Mouse (Mus musculus) spleen, postnatal 4 days (tissue): ENCODE data around the gene Rasgef1b.

Source experiments
- DNase-seq, 2 experiments: peaks; one replicate each; pipeline ENCODE4 v3.0.0; 2022; ENCODE audit warnings: low spot score in 2 of 2

Rasgef1b gene

GRCm38 (mm10) chr5:99707261-99707660 is 21.6 kb downstream of the Rasgef1b start:
- DNase-seq, result no peak

DNA sequence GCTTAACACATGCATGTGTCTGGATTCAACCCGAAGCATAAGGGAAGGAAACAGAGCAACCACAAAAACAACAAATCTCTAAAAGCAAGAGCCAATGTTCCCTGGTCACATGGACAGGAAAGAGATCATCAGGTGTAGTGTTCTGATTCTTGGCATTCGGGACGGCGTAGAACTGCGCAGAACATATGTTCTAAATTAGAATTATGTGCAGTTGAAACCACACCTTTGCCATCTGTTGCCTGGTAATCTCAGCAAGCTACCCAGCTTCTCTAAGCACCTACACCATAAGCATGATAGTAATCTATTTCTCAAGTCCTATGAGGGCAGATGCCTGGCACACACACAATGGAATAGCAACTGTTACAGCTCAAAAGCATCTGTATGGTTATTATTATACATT is 27.1 kb downstream of the Rasgef1b start:
- DNase-seq, result no peak

- no peak for DNase-seq
Observed at GRCm38 (mm10) chr5:99694712-99695360, 34.0 kb downstream of the Rasgef1b start.

GRCm38 (mm10) chr5:99689909-99690308 is 39.0 kb downstream of the Rasgef1b start:
- no peak for DNase-seq

- no peak for DNase-seq
Observed at GRCm38 (mm10) chr5:99687894-99688293, 41.0 kb downstream of the Rasgef1b start.

- no peak for DNase-seq
Observed at GRCm38 (mm10) chr5:99684023-99684422, 44.8 kb downstream of the Rasgef1b start.

DNA sequence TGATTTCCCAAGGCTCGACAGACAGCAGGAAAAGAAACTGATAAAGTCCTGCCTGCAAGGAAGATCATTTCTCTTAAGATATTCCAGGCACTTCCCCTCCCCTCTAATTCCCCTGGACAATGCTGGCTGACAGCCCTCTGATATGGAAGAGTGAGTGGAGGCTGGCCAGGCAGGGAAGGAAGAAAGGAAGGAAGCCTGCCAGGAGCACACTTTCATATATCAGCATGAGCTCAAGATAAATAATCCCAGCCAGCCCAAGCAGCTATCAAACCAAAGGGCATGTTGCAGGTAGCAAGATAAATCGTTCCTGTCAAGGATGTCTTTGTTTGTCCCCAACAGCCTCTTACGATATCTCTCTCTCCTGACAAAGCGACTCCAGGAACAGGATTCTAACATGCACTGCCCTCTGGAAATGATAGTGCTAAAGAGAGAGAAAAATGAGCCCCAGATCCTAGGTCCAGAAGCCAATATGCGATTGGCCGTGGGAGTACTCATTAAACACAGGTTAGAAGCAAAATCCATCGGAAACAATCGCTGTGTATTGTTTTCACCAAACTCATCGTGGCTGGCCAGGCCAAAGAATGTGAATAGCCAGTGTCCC is 58.8 kb downstream of the Rasgef1b start:
- no peak for DNase-seq

DNA sequence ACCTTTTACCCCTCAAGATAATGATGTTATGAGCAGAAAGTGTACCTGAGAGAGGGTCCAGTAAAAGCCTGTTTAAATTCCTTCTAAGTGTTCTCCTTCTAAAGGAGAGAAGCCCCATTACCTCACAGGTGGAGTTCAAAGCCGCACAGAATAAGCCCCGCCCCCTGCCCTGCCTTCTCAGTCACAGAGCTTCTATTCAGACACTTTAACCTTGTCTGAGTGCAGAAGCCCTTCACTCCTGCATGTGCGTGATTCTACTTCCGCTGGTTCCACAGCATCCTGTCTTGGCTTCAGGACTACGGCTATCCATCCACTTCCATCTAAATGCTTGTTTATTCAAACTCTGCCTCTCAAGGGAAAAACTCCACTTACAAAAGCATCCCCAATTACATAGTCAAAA is 72.8 kb downstream of the Rasgef1b start:
- DNase-seq, result no peak

GRCm38 (mm10) chr5:99652931-99653330 is 75.9 kb downstream of the Rasgef1b start:
- DNase-seq, result no peak

DNA sequence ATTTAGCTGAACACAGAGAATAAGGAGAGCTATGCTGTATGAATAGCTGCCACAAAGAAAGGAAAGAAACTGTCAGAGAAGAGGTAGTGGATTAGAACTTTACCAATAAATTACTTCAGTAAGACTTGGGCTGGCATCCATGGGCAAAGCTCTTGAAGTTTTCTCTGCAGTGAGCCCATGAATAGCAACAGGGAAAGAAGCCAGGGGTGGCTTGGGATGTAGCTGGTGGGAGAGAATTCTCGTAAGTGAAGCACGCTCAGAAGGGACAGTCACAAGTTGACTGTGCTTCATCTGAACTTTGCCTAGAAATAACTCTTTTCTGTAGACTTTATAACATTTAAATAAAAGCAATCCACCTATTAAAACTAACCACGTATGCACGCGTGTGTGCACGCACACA is 87.5 kb downstream of the Rasgef1b start:
- DNase-seq, result no peak

- DNase-seq, result no peak
Observed at GRCm38 (mm10) chr5:99636575-99636974, 92.3 kb downstream of the Rasgef1b start.

DNA sequence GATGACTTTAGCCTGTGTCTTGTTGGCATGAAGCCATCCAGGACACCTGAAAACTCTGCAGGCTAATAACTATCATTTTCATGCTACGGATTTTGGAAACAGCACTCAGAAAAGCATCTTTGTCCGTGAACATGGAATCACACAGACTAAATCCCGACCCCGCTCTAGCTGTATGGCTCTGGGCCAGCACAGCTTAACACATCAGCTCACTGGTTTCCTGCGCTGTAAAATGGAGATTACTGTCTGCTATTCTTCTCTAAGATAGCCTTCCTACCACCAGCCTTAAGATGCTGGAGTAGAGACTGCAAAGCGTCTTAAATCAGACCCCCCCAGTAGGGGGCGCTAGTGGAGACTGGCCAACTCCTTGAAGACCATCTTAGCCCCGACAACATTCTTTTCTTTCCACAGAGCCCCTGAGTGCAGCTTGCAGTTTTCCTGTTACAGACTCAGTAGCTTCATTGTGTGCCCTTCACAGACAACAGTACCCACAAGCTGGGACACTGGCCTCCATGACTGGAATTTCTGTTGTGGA is 94.8 kb downstream of the Rasgef1b start:
- DNase-seq, result no peak

- DNase-seq, result no peak
Observed at GRCm38 (mm10) chr5:99633548-99633947, 95.3 kb downstream of the Rasgef1b start.

GRCm38 (mm10) chr5:99632649-99633310 is 96.1 kb downstream of the Rasgef1b start:
- no peak for DNase-seq

GRCm38 (mm10) chr5:99630087-99630486 is 98.8 kb downstream of the Rasgef1b start:
- peak; percentile 37 to 73 for DNase-seq

GRCm38 (mm10) chr5:99625603-99626002 is 103.3 kb downstream of the Rasgef1b start:
- DNase-seq, result no peak

GRCm38 (mm10) chr5:99620771-99621170 is 108.1 kb downstream of the Rasgef1b start:
- no peak for DNase-seq

- DNase-seq, result no peak
Observed at GRCm38 (mm10) chr5:99617271-99617800, 111.5 kb downstream of the Rasgef1b start.

DNA sequence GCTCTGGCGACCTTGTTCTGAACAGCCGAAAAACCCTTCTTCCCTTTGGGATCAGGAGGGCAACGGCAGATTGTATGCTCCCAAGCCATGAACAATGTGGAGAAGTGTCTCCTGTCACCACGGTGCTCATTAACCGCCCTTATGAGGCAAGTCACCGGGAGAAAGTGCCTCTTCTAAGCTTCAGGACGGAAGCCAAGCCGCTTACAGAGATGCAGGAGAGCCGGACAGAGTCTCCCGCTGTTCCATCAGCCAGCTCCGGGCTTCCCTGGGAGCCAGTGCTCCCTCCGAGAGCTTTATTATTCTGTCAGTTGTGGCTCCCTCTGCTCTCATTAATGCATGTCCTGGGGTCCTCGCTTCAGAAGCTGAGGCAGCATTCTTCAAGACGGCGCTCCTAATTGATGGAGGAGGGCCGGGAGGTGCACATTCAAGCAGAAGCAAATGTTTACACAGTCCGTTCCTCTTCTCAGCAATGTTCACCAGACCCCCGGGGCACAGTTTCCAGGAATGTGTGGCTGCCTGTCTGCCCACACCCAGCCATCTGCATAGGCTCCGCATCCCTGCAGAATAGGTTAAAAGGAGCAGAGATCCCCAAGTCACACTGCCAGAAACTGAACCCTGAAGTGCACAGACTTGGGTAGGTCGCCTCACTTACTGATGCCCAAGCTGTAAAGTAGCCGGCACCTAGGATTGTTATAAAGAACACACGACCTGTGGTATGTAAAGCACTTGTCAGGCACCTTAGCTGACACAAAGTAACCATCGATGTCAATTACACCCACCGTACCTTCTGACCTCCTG is 115.3 kb downstream of the Rasgef1b start:
- no peak for DNase-seq

DNA sequence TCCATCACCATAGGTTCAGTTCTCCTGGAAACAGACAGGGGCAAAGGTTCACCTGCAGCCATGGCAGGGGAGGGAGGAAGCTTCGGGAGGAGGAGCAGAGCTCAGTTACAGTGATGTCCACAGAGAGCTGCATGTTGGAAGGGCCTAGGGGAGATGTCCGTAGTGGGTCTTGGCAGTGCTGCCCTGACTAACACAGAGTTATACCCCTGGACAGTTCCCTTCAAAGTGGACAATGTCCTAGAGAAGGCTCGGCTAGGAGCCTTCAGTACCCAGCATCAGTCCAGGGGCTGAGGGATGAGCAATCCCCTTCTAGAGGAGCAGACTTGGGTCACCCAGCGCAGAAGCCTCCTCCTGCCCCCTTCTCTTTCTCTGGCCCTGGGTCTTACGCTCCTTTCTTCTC is 121.3 kb downstream of the Rasgef1b start:
- DNase-seq, result no peak

- no peak for DNase-seq
Observed at GRCm38 (mm10) chr5:99606164-99606858, 122.6 kb downstream of the Rasgef1b start.
